Mouse (Mus musculus) hindbrain, embryonic 12.5 days (tissue): ENCODE results near the gene Taf1. TPM values are rescaled to one million over a fixed set of nuclear protein-coding genes. Genes with fewer than 3 reads are reported as not detected.
A peak's percentile ranks its signal among the peaks of the same experiment; 100 is the strongest.

ENCODE experiments used
- ATAC-seq: fragments of 200-750 bp; cut with Nextera tagmentation; 2 replicates; pipeline ENCODE4 v1.8.0; 2017; ENCODE audit warnings: moderate TSS enrichment; ENCODE audit not compliant: low FRiP score
- H3K27ac ChIP-seq: fragments of 300-500 bp; sonication (generic); 2 replicates; pipeline ENCODE4 v1.5.1; 2016; ENCODE audit warnings: mild to moderate bottlenecking
- H3K27me3 ChIP-seq: fragments of 300-500 bp; sonication (generic); 2 replicates; pipeline ENCODE4 v1.6.1; 2016; ENCODE audit warnings: mild to moderate bottlenecking
- H3K36me3 ChIP-seq: fragments of 300-500 bp; sonication (generic); 2 replicates; pipeline ENCODE4 v1.6.1; 2016; ENCODE audit warnings: mild to moderate bottlenecking
- H3K4me1 ChIP-seq: fragments of 300-500 bp; sonication (generic); 2 replicates; pipeline ENCODE4 v1.6.1; 2016
- H3K4me2 ChIP-seq: fragments of 300-500 bp; sonication (generic); replicated peaks from 2 replicates; pipeline ENCODE4 v1.6.1; 2016; ENCODE audit warnings: mild to moderate bottlenecking
- H3K4me3 ChIP-seq: fragments of 300-500 bp; sonication (generic); 2 replicates; pipeline ENCODE4 v1.5.1; 2016; ENCODE audit warnings: mild to moderate bottlenecking
- H3K9ac ChIP-seq: fragments of 300-500 bp; sonication (generic); 2 replicates; pipeline ENCODE4 v1.6.1; 2016; ENCODE audit warnings: mild to moderate bottlenecking, moderate library complexity
- H3K9me3 ChIP-seq: fragments of 300-500 bp; sonication (generic); replicated peaks from 2 replicates; pipeline ENCODE4 v1.6.1; 2016; ENCODE audit warnings: mild to moderate bottlenecking
- WGBS: fragments of 180-500 bp; shearing (Covaris S2); methylation state at CpG from one replicate; pipeline ENCODE4 v1.1.7; 2016; 5-methylcytosine and 5-hydroxymethylcytosine counted together
- polyA plus RNA-seq: library from polyadenylated mRNA; unstranded; fragments of >200 nt; fragmentation: Nextera tagmentation; extraction: Ambion mirVana; gene quantifications from 2 replicates; pipeline ENCODE4 v1.2.1, GENCODE M21; 2016

Taf1 gene
- polyA plus RNA-seq, 1 experiment from 2014 or later, result 22.9 TPM

GRCm38 (mm10) chrX:101636821-101637525 lies 104.4 kb downstream of the Taf1 start:
- ATAC-seq, result no peak
- no peak overlapping the region for H3K27ac ChIP-seq

GRCm38 (mm10) chrX:101638856-101639255 lies 106.3 kb downstream of the Taf1 start:
- Histone ChIP-seq H3K4me1 (peaks cover 4% of the 10 kb centered on the region; the same call in 1 of the 2 replicates), H3K36me3 (no peaks in the 10 kb centered on the region), H3K27ac (no peak overlapping the region), H3K9ac (no peak overlapping the region), H3K27me3 (peaks cover 17% of the 10 kb centered on the region), H3K9me3 (no peaks in the 10 kb centered on the region), H3K4me3 (peak overlapping the region; percentile 59; the same call in 1 of the 2 replicates), H3K4me2 (peak overlapping the region; percentile 50)
- 29% methylated on average over 3 of the region's 3 CpGs for WGBS
- no peak for ATAC-seq

More at GRCm38 (mm10) chrX:101636821-101637525, 104.4 kb downstream of the Taf1 start:
- Histone ChIP-seq H3K36me3 (no peaks in the 10 kb centered on the region), H3K9me3 (no peaks in the 10 kb centered on the region), H3K9ac (no peak overlapping the region), H3K4me3 (no peak overlapping the region), H3K4me1 (no peaks in the 10 kb centered on the region), H3K27me3 (peaks cover 17% of the 10 kb centered on the region), H3K4me2 (no peak overlapping the region)
- WGBS, result 27% methylated on average over 9 of the region's 9 CpGs

GRCm38 (mm10) chrX:101639306-101639705 lies 106.8 kb downstream of the Taf1 start:
- 15% methylated on average over 13 of the region's 13 CpGs for WGBS
- no peak overlapping the region for H3K9ac ChIP-seq
- peaks cover 4% of the 10 kb centered on the region; the same call in 1 of the 2 replicates for H3K4me1 ChIP-seq
- peak overlapping the region; percentile 50 for H3K4me2 ChIP-seq
- no peak overlapping the region for H3K27ac ChIP-seq
- peaks cover 17% of the 10 kb centered on the region for H3K27me3 ChIP-seq
- H3K4me3 ChIP-seq, result peak overlapping the region; percentile 59
- no peaks in the 10 kb centered on the region for H3K9me3 ChIP-seq
- no peak for ATAC-seq
- no peaks in the 10 kb centered on the region for H3K36me3 ChIP-seq

GRCm38 (mm10) chrX:101639741-101640166 lies 107.2 kb downstream of the Taf1 start, which contains the start of gene Ogt:
Ogt (plus strand) TSS chrX:101640060.
- peak within 1 kb of the TSS; percentile 59 for H3K4me3 ChIP-seq
- H3K9ac ChIP-seq, result peak within 1 kb of the TSS; percentile 81
- no peaks in the 10 kb centered on the region for H3K36me3 ChIP-seq
- peak within 1 kb of the TSS; percentile 87 for H3K27ac ChIP-seq
- H3K4me2 ChIP-seq, result peak within 1 kb of the TSS; percentile 63
- H3K4me1 ChIP-seq, result peaks cover 4% of the 10 kb centered on the region; the same call in 1 of the 2 replicates
- peaks cover 17% of the 10 kb centered on the region for H3K27me3 ChIP-seq
- H3K9me3 ChIP-seq, result no peaks in the 10 kb centered on the region
- peak; percentile 95 for ATAC-seq
- 17% methylated on average over 24 of the region's 24 CpGs for WGBS

- Histone ChIP-seq H3K4me1 (peaks cover 4% of the 10 kb centered on the region; the same call in 1 of the 2 replicates), H3K27ac (peak overlapping the region; percentile 87), H3K36me3 (no peaks in the 10 kb centered on the region), H3K9ac (peak overlapping the region; percentile 81), H3K9me3 (no peaks in the 10 kb centered on the region), H3K4me3 (peak overlapping the region; percentile 59), H3K4me2 (peak overlapping the region; percentile 63), H3K27me3 (peaks cover 17% of the 10 kb centered on the region)
- 24% methylated on average over 45 of the region's 45 CpGs for WGBS
- ATAC-seq, result peak; percentile 41; the same call in 1 of the 2 replicates
Measured at GRCm38 (mm10) chrX:101640194-101641160, 107.9 kb downstream of the Taf1 start.

- ATAC-seq, result no peak
- Histone ChIP-seq H3K36me3 (no peaks in the 10 kb centered on the region), H3K27ac (peak overlapping the region; percentile 87), H3K9ac (peak overlapping the region; percentile 81), H3K4me1 (peaks cover 4% of the 10 kb centered on the region; the same call in 1 of the 2 replicates), H3K9me3 (no peaks in the 10 kb centered on the region), H3K27me3 (peaks cover 17% of the 10 kb centered on the region), H3K4me3 (peak overlapping the region; percentile 59), H3K4me2 (peak overlapping the region; percentile 63)
- 18% methylated on average over 6 of the region's 6 CpGs for WGBS
Measured at GRCm38 (mm10) chrX:101641161-101641530, 108.6 kb downstream of the Taf1 start.

GRCm38 (mm10) chrX:101642091-101642490 lies 109.6 kb downstream of the Taf1 start:
- ATAC-seq, result no peak
- H3K27me3 ChIP-seq, result peaks cover 17% of the 10 kb centered on the region
- H3K4me1 ChIP-seq, result peaks cover 4% of the 10 kb centered on the region; the same call in 1 of the 2 replicates
- H3K4me3 ChIP-seq, result peak overlapping the region; percentile 59
- no peaks in the 10 kb centered on the region for H3K36me3 ChIP-seq
- WGBS, result 23% methylated on average over 5 of the region's 5 CpGs
- H3K9ac ChIP-seq, result peak overlapping the region; percentile 81
- peak overlapping the region; percentile 63 for H3K4me2 ChIP-seq
- H3K9me3 ChIP-seq, result no peaks in the 10 kb centered on the region
- no peak overlapping the region for H3K27ac ChIP-seq

- no peak for ATAC-seq
- no peak overlapping the region for H3K27ac ChIP-seq
- 80% methylated on average over 2 of the region's 2 CpGs for WGBS
- no peaks in the 10 kb centered on the region for H3K36me3 ChIP-seq
- peaks cover 7% of the 10 kb centered on the region; the same call in 1 of the 2 replicates for H3K4me1 ChIP-seq
- H3K4me2 ChIP-seq, result no peak overlapping the region
- H3K4me3 ChIP-seq, result no peak overlapping the region
- H3K9me3 ChIP-seq, result no peaks in the 10 kb centered on the region
- H3K9ac ChIP-seq, result no peak overlapping the region
- H3K27me3 ChIP-seq, result peaks cover 6% of the 10 kb centered on the region
Measured at GRCm38 (mm10) chrX:101645286-101645685, 112.8 kb downstream of the Taf1 start.

- WGBS, result 92% methylated on average over 5 of the region's 5 CpGs
Measured at GRCm38 (mm10) chrX:101646621-101647020, 114.1 kb downstream of the Taf1 start.

More at GRCm38 (mm10) chrX:101646621-101647020, 114.1 kb downstream of the Taf1 start:
- Histone ChIP-seq H3K4me3 (no peak overlapping the region), H3K9ac (no peak overlapping the region), H3K36me3 (no peaks in the 10 kb centered on the region), H3K9me3 (no peaks in the 10 kb centered on the region), H3K4me2 (no peak overlapping the region), H3K27ac (no peak overlapping the region), H3K27me3 (no peaks in the 10 kb centered on the region), H3K4me1 (peaks cover 7% of the 10 kb centered on the region; the same call in 1 of the 2 replicates)
- ATAC-seq, result no peak

Other genes with a start within 250 kb of the Taf1 start
- 37.0 and 44.6 TPM in 2 replicates for gene Nlgn3, start 233.6 kb upstream of the Taf1 start, polyA plus RNA-seq
- 0.22 and 0.60 TPM in 2 replicates for gene Gjb1, start 156.4 kb upstream of the Taf1 start, polyA plus RNA-seq
- 43.5 and 52.6 TPM in 2 replicates for gene Zmym3, start 111.9 kb upstream of the Taf1 start, polyA plus RNA-seq
- 502 and 525 TPM in 2 replicates for gene Nono, start 103.4 kb upstream of the Taf1 start, polyA plus RNA-seq
- 3.7 and 7.5 TPM in 2 replicates for gene Itgb1bp2, start 83.6 kb upstream of the Taf1 start, polyA plus RNA-seq
- 218 and 233 TPM in 2 replicates for gene Ogt, start 107.3 kb downstream of the Taf1 start, polyA plus RNA-seq
- not detected in 2 replicates for gene Cxcr3, start 201.5 kb downstream of the Taf1 start, polyA plus RNA-seq